Mouse (Mus musculus) adipocyte (in vitro differentiated cells): ENCODE measurements at regions not wholly inside any gene's neighbourhood (a gene's known extent, or its start where the extent isn't known, plus 50 kb on each side); places are given as distances from the start of the nearest gene placed in this dataset.
A peak's percentile ranks its signal among the peaks of the same experiment; 100 is the strongest.
"Not testable (repeated sequence)": the region's sequence is repeated elsewhere in the genome, so short reads cannot be mapped to it uniquely, and the experiment has no call there.

Source experiments
- DNase-seq: peaks from one replicate; pipeline ENCODE4 v3.0.0-alpha.2; 2016; ENCODE audit warnings: low spot score

DNA sequence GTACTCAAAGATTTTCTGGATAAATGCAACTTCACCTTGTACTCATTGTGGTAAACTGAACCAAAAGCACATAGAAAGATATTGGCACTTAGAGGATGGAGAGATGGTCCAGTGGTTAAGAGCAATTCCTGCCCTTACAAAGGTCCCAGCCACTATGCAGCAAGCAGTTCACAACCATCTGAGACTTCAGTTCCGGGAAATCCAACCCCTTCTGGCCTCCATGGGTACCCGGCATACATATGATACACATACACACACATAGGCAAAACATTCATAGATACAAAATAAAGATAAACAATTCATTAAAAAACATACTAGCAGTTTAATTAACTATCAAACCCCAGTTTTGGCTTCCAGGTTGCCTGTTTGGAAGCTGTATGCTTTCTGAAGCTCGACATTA, 189.5 kb upstream of the Tmem45b start:
- DNase-seq: no peak

DNA sequence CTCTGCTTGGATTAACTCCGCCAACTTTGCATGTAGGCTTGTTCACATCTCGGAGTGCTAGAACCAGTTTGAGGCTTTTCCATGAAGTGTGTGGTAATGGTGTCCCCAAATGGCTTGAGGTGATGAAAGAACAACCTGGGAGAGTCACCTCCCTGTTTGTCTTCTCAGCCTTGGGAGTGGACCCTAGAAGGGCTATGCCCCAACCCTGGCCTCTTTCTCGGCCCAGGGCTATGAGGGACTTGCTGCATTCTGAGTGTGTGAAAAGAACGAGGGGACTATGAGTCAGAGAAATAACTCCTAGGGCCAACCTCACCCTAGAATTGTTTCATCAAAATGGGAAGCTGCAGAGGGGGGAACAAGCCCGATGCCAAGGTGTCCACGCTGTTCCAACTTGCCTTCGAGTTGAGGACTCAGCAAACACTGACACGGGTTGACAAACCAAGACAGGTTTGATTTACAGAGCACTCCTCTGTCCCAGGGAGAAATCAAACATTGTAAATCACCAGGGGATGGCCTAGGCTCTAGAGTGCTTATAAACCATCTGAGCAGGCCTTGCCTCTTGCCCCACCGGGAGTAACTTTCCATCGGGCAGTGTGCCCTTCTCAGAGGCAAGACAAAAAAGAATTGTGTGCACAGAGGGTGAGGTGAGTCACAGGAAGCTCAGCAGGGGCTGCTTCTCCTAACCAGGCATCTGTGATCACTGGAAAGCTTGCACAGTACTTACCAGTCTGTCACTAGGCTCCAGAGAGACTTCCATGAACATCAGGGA, 186.3 kb upstream of the Tmem45b start:
- DNase-seq: peak; percentile 16

DNA sequence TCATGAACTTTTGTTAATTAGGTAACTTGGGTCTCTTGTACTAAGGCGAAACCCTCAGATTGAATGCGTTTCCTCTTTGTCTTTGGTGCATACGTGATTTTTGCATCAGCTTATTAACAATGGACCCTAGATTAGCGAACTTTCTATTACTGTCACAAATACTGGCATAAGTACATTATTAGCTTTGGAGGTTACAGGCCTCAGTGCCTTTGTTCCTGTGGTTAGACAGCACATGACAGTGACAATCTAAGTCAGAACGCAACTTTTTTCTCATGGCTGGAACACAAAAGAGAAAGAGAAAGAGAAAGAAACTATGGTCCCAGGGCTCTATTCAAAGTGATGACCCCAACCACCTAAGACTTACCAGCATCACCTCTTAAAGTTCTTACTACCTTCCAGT, 184.8 kb upstream of the Tmem45b start:
- no peak for DNase-seq

DNA sequence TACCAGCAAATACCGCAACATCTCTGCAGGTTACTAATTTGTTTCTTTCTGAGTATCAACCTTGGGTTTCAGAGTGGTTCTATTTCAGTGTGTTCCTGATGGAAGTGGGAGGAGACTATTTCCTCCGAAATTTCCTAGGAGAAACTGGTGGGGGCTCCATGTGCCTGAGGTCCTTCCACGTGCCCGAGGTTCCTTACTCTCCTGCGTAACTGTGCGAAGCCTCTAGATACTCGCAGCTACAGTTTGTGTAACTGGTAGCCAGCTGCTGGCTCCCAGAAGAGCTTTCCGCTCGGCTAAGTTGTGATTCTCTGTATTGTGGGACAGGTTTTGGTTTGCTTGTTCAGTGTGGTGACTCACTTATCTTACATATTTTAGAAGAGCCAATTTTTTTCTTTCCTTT, 184.3 kb upstream of the Tmem45b start:
- DNase-seq: no peak

DNA sequence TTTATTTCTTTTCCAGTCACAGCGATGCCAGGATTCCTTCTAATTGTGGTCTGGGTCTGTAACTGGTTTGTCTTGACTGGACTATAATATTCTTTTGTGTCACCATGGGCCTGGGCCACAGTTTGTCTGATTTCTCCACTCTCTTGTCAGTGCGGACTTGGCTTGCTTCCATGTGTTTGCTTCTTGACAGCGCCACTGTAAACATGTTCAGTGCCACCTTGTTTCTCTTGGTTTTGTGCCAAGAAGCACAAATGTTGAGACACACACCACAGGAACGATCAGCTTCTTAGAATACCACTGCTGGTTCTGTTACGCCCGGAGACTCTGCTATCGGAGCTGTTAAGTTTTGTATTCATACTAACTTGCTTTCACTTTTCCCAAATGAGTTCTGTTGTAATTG, 180.9 kb upstream of the Tmem45b start:
- peak; percentile 71 for DNase-seq

DNA sequence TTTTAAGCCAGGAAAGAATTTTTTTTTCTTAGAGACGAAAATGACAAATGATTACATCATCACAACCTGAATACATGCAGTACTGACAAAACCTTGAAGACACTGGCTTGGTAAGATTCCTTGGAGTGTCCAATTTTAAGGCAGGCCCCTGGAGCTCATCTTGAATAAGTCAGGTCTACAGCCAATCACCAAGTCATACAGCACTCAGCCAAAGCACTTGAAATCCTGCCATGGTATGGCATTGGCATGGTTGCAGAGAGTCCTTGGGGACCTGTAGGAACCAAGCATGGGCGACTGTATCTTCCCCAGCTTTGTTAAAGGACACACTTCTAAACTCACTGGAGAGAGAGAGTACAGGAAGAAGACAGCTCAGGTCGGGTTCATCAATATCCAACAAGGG, 179.8 kb upstream of the Tmem45b start:
- no peak for DNase-seq

DNA sequence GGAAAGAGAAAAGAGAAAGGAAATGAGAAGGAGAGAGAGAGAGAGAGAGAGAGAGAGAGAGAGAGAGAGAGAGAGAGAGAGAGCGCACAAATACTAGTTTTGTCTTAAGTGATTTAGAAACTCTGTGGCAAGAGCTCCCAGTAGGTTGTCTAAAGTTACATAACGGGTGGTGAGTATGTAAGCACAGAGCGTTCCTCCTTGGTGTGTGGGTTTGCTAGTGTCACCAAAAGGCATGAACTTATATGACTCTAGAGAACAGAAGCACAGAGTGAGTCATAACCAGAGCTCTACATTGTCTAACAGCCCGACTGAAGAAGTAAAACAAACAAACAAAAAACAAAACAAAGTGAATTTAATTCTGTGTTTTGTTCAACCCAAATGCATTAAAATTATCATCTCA, 177.9 kb upstream of the Tmem45b start:
- DNase-seq: peak; percentile 49

DNA sequence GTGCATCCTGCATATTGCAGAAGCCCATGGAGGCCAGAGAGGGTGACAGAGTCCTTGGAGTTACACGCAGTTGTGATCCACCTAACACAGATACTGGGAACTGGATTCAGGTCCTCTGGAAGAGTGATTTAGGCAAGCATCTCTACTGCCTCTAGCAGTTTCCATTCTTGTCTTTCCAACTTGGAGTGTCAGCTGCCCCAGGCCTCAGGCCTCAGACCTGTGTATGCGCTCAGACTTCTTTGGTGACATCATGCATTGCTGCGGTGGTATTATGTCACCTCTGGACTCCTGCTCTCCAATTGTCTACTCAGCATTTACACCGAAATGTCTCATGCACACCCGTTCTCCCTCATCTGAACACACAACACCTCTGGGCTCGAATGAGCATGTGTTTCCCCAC, 164.0 kb upstream of the Tmem45b start:
- no peak for DNase-seq

DNA sequence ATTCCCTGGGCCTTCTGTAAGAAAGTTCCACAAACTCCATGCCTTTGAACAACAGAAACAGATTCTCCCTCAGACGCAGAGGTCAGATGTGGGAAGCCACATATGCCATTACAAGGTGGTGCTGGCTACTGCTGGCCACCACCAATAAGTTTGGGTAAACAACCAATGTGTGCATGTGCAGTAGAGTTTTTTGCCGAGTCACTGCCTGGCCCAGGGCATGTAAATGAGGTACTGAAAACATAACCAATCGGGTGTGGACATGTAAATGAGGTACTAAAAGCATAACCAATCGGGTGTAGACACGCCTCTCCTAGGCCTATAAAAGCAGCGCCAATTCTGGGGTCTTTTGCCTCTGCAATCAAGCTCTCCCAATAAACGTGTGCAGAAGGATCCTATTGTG, 157.3 kb upstream of the Tmem45b start:
- DNase-seq: not testable (repeated sequence)

DNA sequence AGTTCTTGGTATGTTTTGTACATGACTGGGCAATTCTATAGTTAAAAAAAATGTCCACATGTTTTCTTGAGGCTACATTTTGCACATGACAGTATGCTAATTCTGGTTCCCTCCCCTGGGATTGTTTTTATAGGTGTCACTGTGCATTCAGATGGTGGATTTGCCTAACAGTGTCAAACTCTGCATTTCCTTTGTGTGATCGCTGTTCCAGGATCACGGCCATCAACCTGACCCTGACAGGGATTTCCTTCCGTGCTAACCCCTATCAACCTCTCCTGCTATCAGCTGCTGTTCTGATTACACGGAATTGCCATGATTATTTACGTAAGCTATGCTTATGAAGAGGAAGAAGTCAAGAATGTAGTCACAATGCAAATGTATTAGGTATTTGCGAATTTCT, 155.1 kb upstream of the Tmem45b start:
- no peak for DNase-seq

DNA sequence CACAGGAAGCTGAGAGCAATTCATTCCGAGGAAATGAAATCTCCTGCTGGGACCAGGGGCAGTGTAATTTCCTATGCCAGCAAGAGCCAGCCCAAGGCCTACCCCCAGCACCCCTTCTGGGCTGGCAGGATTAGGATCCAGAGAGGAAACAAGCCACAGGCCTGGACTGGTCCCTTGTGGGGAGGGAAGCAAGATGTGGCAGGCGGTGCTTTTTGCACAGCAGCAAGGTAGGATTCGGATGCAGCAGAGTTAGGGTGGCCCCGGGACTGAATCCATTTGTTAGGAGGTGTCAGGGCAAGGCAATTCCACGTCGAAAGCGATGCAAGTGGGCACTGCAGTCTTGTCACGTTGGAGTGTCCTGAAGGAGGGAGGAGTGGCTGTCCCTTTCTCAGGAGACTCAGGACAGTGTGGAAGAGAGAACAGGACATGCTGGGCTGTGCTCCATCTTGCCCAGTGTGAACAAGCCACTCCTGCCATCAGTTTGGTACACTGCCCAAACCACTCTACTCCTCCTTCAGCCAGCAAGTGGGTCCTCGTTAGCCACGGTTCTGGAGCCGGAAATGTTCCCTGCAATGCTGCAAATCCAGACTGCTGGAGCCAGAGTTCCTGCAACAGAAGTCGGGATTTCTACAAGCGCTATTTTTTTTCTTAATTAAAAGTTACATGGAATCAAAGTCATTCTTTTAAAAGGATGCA, 150.1 kb upstream of the Tmem45b start:
- no peak for DNase-seq

DNA sequence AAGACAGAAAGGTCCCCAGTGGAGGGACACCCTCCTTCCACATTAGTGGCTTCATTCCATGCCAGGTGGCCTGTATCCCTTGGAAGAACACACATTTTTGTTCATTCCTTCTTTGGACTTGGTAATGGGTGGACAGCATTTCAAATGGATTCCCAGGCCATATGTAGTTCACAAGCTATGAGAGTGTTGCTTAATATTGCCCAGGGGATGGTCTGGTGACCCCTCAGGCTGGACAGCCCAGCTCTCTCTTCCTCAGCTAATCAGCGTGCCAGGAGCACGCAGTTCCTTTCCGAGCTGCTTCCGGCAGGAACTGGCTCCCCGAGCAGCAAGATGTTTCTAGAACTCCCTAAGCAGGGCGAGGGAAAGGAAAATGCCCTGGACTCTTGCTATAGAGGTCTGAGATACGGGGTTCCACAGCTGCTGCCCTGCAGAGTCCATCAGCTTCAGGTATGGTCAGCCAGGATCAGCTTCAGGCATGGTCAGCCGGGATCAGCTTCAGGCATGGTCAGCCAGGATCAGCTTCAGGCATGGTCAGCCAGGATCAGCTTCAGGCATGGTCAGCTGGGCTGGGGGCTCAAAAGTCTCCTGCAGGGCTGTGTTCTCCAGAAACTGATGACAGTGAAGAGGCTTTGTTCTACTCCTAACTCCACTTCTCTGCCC, 146.9 kb upstream of the Tmem45b start:
- no peak for DNase-seq

DNA sequence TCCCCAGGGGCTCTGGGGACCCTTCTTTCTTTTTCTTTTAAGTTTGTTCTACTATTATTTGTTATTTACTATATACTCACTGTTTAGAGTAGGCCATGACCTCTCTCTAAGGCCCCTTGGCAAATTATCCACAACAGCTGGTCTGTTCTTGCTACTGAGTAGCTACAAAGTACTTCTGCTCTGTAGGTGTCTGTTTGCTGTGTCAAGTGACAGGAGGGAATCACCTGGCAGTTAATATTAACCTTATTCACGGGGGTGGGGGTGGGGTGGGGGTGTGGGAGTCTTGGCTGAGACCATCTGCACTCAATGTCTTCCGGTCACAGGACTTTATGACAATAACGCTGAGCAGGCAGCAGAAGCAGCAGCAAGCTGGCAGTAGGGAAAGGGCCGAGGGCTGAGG, 146.4 kb upstream of the Tmem45b start:
- no peak for DNase-seq

DNA sequence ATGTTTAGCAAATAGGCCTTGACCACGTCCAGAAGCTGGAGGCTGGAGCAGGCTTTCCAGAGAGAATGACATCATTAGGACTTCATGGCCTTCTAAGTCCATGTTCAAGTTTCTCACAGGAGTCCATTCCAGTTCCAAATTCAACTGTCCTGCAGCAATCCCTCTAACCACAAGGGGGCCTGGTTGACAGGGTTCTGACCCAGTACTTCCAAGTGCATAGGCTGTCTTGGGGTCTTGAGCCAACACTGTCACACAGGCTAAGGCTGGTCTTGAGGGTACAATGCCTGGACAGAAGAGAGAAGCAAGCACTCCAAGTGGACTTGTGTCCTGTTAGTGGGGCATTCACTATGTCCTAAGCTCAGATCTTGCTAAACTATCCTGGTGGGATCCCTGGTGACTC, 145.9 kb upstream of the Tmem45b start:
- DNase-seq: peak; percentile 10

DNA sequence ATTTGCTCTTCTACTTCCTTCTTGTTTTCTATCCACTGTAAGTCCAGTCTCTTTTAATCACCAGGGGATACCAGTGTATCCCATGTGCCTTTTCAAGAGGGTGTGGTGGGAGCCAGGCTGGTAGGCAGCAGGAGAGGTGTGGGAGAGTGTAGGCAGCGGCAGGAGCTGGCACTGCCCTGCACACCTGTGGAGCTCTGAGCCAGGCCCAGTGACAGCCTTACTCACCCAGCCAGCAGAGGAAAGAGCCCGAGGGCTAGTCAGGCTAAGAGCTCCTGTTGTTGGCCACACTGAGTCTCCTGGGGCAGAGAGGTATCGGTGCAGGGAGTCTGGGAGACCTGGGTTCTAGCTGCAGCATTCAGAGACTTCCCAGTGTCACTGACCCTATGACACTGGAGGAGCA, 145.5 kb upstream of the Tmem45b start:
- no peak for DNase-seq

DNA sequence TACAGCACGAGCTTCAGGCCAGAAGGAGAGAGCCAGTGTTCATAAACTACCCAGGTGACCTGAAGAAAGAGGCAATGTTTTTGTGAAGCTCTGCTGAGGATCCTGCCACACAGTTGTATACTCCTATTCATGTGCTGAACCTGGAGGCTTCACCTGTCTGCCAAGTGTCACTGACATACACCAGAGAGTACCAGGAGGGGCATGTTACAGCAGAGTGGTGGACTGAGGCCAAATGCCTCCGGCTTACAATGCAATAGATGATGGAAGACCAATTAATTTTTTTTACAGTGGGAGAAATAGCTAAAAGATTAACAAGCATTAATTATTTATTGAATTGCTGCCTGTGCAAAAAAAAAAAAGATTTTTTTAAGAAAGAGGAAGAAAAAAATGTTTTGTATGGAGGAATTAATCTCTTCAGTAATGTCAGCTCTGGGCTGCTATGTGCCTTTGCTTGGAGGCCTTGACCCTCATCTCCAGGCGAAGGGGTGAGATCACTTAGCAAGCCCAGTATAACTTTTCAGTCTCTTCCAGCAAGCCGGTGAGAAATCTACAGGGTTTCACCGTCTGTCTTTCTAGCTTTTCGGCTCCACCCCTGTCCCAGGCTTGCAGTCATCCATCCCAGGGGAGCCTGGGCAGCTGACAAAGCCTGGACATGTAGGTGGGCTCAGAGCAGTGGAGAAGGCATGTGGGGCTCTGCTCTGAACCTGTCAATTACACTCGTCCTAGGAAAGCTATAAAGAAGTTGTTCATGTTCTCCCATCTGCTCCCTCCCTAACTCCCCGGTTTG, 144.0 kb upstream of the Tmem45b start:
- DNase-seq: no peak

DNA sequence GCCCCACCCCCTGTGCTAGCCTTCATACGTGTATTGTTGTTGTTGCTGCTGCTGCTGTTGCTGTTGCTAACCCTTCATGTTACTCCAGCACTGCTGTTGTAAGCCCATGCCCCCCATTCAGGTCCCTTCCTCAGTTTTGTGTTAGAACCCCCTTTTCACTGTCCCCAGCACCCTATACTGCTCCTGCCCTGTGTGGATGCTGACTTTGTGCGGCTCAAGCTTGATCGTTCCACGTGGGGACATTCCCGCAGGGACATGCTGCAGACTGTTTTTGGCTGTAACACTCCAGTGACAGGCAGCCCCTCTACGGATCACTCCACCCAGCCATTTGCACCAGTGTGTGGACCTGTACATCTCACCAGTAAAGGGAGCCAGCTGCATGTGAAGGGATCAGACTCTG, 142.7 kb upstream of the Tmem45b start:
- DNase-seq: no peak

DNA sequence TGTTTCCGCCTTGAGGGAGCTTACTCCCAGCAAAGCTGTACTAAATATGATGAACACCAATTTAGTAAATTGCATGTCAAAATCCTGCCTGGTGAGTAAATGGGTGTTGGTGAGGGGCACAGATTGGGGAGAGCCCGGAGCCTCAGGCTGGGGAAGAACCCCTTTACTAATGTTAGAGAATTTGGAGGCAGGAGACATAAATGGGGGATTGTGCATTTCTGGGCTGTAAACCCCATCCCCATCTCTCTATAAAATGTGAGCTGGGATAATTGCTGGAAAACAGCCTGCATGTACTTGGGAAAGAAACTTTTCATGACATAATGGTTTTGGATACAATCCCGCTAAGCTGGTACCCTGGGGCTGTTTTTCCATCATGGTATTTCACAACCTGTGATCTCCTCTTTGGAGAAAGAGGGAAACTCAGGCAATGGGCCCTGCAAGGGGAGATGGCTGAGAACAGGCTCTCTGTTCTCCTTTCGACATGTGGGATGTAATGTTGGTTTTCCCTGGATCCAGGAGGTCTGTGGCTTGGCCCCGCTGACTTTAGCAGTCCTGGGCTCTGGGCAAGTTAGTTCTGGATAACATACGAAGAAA, 140.3 kb upstream of the Tmem45b start:
- peak; percentile 3 for DNase-seq

DNA sequence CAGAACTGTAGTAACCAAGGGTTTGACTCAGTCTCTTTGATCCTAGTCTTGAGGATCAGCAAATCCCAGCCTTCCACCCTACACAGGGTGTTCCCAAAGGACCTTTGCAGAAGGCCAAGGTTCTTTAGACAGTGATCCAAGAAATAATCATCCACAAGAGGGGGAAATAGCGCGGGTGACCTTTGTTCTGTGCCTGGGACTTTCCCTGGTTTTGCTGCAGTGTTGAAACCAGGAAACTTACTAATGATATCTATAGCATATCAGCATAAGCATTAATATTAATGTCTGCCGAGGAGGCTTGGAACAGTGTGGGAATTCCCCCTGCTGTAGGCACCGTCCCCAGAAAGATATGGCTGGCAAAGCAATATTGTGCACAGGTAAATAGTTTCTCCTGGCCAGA, 138.4 kb upstream of the Tmem45b start:
- no peak for DNase-seq

DNA sequence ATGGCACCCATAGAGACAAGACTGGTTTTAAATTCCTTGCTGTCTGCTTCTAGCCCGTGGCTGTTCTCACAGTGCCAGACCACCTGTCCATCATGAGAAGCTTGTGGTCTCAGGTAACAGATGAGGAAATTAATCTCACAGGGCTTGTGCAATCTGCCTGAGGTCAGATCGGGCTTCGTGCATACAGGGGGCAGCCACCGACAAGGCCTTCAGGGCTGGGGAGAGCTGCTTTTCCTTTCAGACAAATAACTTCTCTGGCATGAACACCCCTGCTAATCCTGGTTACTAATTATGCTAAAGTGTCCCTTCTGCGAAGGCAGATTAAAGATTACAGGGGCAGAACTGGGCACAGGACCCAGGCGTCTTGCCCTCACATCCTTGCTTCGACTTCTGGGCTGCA, 130.8 kb upstream of the Tmem45b start:
- DNase-seq: no peak

DNA sequence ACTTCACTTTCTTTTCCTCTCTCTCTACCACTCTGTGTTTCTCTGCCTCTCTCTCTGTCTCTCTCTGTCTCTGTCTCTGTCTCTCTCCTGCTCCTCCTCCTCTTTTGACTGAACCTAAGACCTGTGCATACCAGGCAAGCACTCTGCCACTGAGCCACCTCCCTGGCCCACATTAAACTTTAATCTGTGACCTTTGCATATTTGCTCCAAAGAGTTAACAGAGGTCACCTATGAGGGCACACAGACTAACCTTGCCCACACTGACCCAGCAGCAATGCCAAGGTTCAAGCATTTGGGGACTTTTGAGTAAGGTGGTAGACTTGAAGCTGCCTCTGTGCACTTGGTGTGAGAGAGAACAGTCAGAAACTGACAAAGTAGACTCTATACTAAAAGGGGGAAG, 123.4 kb upstream of the Tmem45b start:
- DNase-seq: no peak

DNA sequence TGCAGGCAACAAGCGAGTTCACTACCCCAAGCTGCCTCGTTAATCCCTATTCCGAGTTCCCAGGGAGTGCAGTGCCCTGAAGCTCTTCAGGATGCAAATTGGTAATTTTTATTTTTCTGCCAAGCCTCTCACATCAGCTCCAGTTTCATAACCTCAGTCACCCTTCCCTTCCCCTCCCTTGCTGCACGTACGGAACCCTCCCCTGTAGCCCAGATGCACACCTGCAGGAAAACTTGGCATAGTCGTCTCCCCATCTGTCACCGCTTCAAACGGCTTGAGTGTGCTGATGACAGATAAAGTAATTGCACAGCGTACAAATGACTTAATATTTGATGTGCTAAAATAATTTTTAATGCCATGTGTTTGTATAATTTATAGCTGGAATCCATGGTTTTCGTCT, 119.7 kb upstream of the Tmem45b start:
- DNase-seq: no peak
